In the genomic region with DNA sequence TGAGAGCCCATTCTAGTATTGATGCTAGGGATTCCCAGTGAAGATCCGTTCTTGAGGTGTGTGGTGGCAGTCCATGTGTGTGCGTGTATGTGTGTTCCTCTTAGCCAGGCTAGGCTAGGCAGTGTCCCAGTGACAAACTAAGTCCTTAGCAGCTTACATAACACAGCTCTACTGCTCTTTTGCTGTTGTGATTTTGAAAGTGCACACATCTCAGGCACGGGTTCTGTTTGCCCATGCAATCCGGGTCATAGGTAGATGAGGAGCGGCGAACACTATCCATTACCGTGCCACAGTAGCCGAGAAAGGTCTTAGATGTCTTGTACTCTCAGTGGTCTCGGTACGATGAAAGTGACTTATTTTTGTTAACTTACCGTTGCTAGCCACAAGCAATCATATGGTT, we compare ENCODE assay signal across 19 mouse cellular contexts.
"Had no signal": no experiment of that assay in that cellular context is flagged by ENCODE, and none has a peak within 500 bp of the region (broad histone marks: within the 10 kb centered on the region; RNA-seq: fewer than 3 reads in every experiment).

No protein-coding gene starts in this region.

- ATAC-seq: midbrain, embryonic 16.5 days had no signal

- H3K9me3 ChIP-seq: midbrain, embryonic 10.5 days; midbrain, embryonic 12.5 days; neural tube, embryonic 13.5 days; neural tube, embryonic 15.5 days had no signal

- H3K27ac ChIP-seq: midbrain, embryonic 10.5 days; midbrain, embryonic 12.5 days; neural tube, embryonic 13.5 days; neural tube, embryonic 15.5 days had no signal

- H3K4me3 ChIP-seq: midbrain, embryonic 10.5 days; midbrain, embryonic 12.5 days; myocyte; neural tube, embryonic 13.5 days; neural tube, embryonic 15.5 days had no signal

- H3K4me2 ChIP-seq: lung, embryonic 14.5 days; midbrain, embryonic 12.5 days; neural tube, embryonic 13.5 days; neural tube, embryonic 15.5 days had no signal

- H3K36me3 ChIP-seq: midbrain, embryonic 10.5 days; midbrain, embryonic 12.5 days; neural tube, embryonic 13.5 days; neural tube, embryonic 15.5 days had no signal

- H3K9ac ChIP-seq: lung, embryonic 14.5 days; midbrain, embryonic 12.5 days; neural tube, embryonic 13.5 days; neural tube, embryonic 15.5 days had no signal

- H3K27me3 ChIP-seq: neural tube, embryonic 13.5 days; neural tube, embryonic 15.5 days had no signal

- DNase-seq: lung, adult 18-20 months; lung, embryonic 14.5 days; lung, postnatal 10 days; lung, postnatal 4 days; midbrain, embryonic 14.5 days; retina, postnatal 1 day; right cerebral cortex, adult 18-20 months; right cerebral cortex, postnatal 25 days; right cerebral cortex, postnatal 4 days; spleen, adult 18-20 months; thymus, adult 18-20 months; thymus, postnatal 14 days; thymus, postnatal 36 days had no signal
